Mouse (Mus musculus) adrenal gland (tissue): ENCODE results near the gene Mok.

ENCODE experiments used
- intact Hi-C: fragments of 180-260 bp; cut with DNase I; formaldehyde crosslinking; loops from one replicate; pipeline ENCODE4 v1.15.1; 2025

Mok gene

DNA sequence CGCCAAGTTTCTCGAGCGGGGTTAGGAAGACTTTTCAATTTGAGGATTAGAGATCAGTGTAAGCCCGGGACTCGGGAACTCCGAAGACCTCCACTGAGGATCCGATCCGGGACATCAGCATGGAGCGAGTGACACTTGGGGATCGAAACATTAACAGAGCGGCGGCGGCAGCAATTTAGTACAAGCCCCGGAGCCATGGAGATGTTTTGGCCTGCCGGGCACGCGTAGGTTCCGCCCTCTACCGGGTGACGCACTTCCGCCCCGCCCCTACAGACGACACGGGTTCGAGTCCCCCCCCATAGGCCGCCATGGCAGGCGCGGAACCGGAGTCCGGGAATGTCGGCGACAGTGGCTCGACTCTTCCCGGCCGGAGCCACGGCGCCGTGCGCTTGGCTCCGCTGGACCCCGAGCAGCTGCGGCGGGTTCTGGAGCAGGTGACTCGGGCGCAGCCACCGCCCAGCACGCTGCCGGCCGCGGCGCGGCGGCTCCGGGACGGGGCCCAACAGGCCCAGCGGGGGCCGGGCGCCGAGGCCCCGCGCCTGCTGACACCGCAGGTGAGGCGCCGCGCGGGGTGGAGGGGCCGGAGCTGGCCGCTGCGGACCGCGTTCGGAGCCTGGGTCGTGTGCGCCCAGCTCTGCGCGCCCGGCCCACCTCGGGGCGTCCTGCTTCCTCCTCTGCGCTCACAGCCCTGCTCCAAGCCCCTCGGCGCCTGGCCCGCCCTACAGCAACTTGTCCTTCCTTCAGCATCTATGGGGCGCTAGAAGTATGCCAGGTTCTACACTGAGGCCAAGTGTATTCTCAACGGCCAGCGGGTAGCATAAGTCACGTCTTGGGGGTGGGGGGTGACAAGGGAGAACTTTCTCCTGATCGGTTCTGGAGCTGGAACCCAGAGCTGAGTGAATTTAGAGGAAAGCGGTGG is 9.5 kb upstream of the Mok start, which contains the start of gene Zfp839:
Gene Zfp839, plus strand, starts transcription at position 244 of the 919 bp plus-strand sequence.
- intact Hi-C loops: no loop called here

DNA sequence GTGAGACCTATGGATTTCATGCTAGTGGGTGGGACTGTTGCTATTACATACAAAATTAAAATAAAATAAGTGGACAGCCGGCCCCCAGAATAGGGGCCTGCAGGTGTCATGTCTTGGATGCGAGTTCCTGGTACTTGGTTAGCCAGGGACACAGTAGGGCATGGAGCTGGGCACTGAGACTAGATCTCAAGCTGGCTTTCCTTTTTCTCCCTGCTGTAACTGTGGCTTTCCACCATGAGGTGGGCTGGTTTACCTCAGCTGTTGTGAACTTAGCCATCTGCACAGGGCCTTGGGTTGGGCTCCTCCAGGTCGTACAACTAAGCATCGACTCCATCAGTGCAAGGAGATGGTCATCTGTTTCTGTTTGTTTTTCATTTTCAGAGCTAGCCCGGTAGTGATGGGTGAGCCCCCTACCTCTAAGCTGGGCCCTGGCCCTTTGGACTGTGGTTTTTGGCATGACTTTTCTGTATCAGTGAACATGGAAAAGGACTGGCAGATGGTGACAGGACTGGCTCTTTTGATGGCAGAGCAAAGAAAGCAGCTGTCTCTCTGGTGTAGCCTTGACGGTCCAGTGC is 5.5 kb upstream of the Mok start:
- intact Hi-C loops: loop anchor here (5.0 to 10.0 kb wide), 2 partner anchors 56 to 401 kb away; partner anchors contain the start of gene Ppp2r5c

DNA sequence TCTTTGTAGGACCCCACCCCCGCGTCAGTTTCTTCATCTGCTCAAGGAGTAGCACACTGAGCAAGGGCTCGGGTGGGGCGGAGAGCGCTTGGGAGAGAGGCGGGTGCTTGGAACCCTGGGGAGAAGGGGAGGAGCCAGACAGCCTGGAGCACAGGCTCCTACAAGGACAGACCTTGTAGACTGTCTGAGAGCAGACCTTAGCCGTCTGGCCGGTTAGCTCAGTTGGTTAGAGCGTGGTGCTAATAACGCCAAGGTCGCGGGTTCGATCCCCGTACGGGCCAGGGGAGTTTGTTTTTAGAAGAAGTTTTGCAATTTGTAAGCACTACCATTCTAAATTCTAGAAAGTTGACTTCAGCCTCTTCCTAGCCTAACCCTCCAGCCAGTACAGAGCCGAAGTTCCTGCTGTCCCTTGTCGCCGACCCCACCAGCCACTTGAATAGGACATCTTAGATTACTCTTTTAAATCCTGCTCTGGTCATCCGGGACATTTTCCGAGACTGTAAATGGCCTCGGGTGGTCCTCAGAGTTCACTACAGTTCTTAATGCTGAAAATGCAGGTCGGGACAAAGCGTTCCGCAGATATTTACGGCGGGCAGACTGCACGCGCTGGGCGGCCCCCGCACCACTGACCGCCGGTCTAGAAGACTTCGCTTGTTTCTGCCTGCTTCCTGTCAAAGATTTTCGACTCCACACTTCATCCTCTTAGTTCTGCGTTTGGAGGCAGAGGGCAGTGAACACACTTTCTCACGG is 4.6 kb upstream of the Mok start:
- intact Hi-C loops: loop anchor here (5.0 to 10.0 kb wide), 2 partner anchors 57 to 401 kb away; partner anchors contain the start of gene Ppp2r5c

DNA sequence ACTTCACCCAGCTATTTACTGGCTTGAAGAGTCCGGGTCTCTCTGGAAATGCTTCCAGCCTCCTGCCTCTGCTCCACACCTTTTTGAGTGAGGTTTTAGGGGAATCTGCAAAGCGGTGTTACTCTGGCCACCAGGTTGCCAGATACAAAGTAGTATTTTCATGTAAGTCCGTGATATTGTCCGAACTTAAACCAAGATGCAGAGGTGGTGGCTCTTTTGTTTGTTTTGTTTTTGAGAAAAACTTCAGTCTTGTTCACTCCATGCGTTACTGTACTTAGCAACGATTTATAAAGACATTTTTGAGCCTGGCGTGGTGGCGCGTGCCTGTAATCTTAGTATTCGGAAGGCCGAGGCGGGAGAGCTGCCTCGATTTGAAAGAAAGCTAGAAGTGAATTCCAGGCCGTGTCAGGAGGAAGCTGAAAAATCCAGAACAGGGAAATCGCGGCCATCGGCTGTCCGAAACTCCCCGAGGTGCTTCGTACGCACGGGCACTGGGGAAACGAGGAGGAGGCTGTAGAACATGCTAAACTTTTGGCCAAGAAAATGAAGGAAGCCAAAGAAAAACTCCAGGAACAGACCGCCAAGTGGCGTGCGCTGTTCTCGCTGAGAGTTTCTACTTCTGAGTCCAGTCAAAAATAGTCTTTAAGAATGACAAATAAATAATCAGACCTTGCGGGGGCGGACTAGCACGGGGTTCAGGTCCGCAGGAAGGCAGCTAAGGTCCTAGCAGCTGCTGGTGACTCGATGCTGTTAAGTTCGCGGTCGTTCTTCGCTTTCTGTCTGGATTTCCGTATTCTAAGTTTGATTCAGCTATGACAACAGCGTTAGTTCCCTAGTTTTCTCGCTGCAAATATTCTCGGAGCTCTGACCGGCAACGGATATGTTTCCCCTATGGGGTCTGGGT is 3.7 kb upstream of the Mok start:
- intact Hi-C loops: loop anchor here (5.0 to 10.0 kb wide), 4 partner anchors 58 to 427 kb away; partner anchors contain the start of gene Ppp2r5c

DNA sequence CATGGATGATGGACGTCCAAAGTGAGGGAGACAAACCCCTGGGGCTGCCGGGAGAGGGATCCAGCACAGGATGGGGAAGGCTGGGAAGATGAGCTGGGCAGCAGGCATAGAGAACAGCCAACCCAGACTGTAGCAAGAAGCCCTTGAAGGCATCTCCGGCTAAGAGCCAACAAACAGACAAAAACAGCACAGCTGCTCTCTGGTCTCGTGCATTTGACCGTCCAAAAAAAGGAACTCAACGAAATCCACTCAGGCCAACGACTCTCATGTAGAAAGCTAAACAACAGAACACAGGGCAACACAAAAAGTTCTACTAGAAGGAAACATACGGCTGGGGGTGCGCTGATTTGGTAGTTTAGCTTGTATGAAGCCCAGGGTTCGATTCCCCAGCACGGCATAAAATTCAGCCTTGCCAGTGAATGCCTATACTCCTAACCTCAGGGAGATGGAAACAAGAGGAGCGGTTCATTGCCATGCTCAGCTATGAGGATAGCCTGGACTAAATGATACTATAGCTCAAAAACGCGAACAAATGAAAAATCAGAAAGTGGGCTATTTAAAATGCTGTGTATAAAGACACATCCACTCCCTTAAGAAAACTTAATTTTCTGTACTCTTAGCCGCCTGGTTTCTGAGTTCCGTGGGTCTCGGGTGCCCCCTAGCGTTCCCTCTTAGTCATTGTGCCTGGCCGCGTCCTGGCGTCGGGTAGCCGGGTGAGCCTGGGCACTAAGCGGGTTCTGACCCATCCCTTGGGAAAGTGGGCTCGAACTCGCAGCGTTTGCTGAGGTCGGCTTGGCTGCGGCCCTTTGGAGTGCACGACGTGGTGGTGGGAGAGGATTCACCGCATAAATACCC is 2.7 kb upstream of the Mok start:
- intact Hi-C loops: loop anchor here (5.0 to 10.0 kb wide), 3 partner anchors 246 to 426 kb away; partner anchors contain the start of gene Ppp2r5c

DNA sequence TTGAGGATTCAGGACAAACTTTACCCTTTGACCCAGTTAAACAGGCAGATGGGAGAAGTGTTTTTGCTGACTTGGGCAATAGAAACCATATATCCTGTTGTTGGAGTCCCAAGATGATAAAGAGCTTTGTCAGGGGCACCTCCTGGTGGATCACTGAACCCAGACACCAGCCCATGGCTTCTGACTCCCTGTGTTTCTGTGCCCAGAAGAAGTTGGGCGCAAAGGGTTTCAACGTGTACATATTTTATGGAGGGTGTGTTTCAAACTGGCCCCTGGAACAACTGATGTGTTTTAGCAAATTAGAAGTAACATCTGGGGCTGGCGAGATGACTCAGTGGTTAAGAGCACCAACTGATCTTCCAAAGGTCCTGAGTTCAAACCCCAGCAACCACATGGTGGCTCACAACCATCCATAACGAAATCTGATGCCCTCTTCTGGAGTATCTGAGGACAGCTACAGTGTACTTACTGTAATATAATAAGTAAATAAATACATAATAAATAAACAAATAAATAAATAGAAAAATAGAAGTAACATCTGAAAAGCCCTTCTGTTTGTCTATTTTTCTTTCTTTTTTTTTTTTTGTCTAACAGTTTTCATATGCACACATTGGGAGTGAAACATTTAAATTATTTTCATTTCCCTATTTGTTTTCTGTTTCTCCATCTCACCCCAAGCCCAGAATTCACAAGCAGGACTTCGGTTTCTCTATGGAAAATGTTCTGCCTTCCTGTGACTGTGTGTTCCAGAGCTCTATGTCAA is 1.2 kb upstream of the Mok start:
- intact Hi-C loops: loop anchor here (2.0 to 10.0 kb wide), 4 partner anchors 103 to 425 kb away; partner anchors contain the start of gene Ppp2r5c

DNA sequence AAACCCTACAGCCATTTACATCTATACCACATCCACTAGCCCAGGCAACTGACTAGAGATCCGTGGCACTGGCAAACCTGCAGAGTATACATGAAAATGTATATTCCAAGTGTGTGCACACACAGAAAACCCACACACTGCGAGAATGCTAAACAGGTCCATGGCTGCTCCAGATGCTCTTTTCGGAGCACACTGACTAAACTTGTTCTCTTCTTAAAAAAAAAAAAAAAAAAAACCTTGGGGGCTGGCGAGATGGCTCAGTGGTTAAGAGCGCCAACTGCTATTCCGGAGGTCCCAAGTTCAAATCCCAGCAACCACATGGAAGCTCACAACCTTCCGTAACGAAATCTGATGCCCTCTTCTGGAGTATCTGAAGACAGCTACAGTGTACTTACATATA is 2.9 kb downstream of the Mok start:
- intact Hi-C loops: no loop called here

DNA sequence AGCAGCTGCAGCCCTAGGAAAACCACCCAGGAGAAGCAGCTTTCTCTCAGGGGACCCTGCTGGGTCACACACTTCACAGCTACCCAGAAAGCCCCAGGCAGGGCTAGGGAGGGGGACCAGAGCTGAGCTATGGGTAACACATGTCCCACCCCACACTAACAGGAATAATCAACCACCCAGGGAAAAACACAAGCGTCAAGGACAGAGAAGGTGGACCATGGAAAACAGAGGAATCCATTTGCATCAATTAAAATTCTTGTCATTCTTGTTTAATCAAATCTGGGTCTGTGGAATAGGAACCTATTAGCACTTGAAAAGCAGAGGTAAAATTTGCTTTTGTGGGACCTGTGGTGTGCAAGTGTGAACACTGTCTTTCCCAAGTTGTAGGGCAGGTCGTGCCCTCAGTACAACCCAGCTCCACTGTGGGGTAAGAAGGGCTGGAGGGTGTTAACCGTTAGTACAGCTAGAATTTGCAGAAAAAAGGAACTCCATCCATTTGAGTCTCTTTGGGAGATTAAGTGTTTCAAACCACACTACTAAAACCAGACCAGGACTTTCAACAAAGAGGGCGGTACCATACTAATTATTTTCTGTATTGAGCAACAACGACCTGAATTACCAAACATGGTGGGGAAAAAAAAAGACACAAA is 3.4 kb downstream of the Mok start:
- intact Hi-C loops: no loop called here

DNA sequence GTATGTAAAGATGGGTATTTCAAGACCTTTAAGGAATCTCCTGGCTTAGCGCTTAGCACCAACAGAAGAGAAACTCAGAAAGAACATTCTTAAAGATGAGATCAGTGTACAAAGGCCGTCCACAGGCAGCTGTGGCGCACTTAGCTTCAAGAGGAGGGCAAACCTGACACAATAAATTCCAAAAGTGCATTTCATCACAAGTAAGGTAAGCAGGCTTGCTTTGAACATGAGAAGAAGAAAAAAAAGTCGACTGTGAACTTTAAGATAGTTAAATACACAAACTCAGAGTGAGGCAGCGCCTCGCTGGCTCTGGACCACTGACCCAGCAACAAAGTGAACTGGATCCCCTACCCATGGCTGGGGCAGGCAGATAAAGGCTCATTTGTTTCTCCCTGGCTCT is 4.0 kb downstream of the Mok start:
- intact Hi-C loops: no loop called here

DNA sequence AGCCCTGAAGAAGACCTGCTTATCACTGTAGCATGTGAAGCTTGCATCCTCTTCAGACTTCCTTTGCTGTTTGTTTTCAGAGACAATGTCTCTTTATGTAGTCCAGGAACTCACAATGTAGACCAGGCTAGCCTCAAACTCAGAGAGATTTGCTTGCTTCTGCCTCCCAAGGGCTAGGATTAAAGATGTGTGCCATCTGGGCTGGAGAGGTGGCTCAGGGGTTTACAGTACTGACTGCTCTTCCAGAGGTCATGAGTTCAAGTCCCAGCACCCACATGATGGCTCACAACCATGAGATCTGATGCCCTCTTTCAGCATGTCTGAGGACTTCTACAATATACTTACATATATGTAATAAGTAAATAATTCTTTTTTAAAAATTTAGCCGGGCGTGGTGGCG is 5.6 kb downstream of the Mok start:
- intact Hi-C loops: no loop called here

DNA sequence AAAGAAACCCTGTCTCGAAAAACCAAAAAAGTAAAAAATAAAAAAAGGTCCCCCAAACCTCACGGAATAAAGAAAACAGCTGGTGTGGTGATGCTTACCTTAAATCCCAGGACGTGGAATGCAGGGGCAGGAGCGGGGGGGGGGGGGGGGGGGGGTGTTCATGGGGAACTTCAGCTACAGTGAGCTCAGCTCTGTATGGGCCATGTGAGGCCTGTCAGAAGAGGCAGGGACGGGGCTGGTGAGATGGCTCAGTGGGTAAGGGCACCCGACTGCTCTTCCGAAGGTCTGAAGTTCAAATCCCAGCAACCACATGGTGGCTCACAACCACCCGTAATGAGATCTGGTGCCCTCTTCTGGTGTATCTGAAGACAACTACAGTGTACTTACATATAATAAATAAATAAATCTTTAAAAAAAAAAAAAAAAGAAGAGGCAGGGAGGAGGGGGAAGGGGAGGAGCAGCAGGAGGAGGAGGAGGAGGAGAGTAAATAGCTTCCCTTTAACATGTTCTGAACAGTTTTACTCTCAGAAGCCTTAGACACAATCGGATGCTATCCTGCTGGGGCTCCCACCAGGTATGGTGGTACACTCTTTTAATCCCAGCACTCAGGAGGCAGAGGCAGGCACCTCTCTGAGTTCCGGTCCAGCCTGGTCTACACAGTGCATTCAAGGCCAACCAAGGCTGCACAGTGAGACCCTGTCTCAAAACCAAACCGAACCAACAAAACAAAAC is 10.3 kb downstream of the Mok start:
- intact Hi-C loops: no loop called here

DNA sequence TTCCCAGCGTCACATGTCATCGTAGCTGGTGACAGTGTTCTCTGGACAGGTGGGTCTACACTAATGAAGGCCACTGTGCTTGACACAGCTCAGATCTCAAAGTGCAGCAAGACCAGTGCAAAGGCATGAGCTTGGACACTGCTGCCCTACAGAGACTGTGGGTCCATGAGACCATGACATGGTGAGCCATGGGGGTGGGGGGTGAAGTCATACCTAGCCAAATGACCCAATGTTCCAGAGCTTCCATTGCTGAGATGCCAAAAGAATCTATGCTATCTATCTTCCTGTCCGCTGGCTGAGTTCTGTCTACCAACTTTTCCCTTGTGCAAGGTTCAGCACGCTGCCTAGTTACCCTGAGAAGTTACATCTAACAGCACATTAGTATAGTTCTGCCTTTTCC is 11.8 kb downstream of the Mok start:
- intact Hi-C loops: no loop called here

DNA sequence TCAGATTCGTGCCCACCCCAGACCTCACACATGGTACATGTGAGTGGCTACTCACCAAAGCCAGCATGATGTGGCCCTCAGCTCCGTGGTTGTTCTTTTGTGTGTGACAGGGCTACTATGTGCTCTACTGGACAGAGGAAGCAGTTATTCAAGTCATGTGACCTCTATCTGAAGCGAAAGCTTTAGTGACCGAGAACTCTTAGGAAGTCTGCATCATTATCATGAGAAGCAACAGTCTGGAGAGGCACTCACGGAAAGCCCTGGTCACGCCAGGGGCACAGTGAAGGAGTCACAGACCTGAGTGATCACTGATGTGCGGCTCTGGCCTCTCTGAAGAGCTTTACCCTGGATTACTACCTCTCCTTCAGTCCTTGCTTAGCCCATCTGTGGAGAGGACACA is 18.4 kb downstream of the Mok start:
- intact Hi-C loops: no loop called here

DNA sequence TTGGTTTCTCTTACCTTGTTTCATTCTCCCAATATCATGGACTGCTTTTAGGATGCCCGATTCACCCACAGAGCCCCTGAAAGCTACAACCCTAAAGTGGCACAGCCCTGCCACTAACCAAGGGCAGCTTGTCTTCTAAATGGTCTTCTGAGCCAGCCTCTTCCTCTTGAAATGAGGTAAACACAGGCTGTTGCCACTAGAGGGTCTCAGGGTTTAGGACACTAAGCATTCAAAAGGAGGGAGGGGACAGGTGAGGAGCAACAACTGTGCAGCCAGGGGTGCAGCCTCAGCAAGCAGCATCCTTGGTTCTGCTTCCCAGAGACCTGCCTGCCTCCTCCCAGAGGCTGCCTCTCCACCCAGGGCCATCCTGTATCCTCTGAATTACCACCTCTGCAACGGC is 19.0 kb downstream of the Mok start:
- intact Hi-C loops: no loop called here

DNA sequence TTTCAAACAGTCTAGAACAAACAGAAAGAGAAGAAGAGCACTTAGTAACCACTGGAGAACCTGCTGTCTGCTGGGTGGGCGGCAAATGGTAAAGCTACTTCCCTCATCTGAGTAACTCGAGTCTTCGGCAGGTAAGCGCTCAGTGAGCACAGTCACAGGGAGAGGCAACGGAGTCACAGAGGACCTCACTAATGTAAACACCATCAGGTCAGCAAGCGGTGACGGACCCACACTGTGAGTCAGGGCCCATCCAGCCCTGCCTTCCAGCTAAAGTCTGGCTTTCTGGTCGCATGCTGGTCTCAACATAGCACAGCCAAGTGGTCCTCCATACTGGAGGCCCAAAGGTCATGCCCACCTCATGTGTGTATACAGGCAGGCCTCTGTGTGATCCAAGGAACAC is 21.4 kb downstream of the Mok start:
- intact Hi-C loops: no loop called here

DNA sequence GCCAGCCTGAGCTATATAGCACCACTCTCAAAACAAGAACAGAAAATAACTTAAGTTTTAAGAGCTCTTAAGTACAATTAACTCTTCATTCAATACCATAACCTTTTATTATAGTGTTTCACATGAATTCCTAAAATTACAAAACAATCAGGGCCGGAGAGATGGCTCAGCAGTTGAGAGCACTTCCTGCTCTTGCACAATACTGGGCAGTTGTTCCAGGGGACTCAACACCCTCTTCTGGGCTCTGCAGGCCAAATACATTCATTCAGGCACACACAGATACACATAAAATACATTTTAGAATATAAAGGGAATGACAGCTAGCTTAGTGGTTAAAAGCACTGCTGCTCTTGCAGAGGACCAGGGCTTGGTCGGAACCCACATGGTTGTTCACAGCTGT is 23.9 kb downstream of the Mok start:
- intact Hi-C loops: no loop called here

DNA sequence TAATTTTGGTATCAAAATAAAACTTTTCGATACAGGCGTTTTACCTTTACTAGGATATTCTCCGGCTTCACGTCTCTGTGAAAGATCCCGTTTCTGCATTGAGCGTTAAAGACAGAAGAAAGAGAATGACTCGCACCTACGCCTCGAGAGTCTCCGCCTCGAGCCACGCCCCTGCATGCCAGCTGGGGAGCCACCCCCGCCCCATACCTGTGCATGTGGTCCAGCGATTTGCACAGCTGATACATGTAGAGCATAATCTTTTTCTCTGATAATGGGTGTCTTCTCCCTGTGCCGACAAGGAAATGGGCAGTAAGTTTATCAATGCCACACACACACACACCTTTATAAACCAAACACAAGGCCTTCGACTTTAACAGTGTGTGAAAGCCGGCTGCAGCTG is 25.8 kb downstream of the Mok start:
- intact Hi-C loops: no loop called here

DNA sequence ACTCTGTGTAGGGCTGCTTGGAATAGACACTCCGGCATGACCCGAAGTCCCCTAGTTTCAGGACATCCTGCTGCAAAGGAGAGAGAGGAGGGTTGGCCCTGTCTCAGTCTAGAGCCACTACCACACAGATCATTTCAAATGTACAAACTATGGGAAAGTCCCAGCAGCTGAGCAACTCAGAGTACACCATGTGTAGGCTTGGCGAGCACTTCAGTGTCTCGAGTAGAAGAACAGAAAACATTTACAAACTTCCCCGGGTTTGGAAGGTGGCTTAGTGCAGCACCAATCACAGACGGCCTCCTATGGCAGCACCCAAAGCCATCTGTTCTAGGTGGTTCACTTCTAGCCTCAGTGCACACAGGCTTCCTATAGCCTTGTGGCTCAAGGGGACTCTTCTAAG is 27.1 kb downstream of the Mok start:
- intact Hi-C loops: no loop called here
